Mouse (Mus musculus): ENCODE measurements around the gene Olfr1339.

- TF ChIP-seq CTCF (IDR thresholded peaks at IDR 0.05; ENCODE audit: extremely low read depth, insufficient read depth, low read length) = no peak
- no peak for TF ChIP-seq POLR2A (IDR thresholded peaks at IDR 0.05; ENCODE audit: extremely low read depth, insufficient read depth, low read length)
Observed at GRCm38 (mm10) chr4:118693812-118694211, 38.2 kb upstream of the Olfr1339 start.
